Mouse (Mus musculus) heart, postnatal 0 days (tissue): Measurements from ENCODE around the gene Dnah8.

Source experiments
- CTCF ChIP-seq: IDR thresholded peaks from 2 replicates; pipeline ENCODE4 v1.5.1; 2016; ENCODE audit warnings: antibody characterized with exemption, control low read depth, low read depth
- EP300 ChIP-seq: IDR thresholded peaks from 2 replicates; pipeline ENCODE4 v1.6.1; 2016; ENCODE audit warnings: antibody characterized with exemption, low read depth

- TF ChIP-seq CTCF: no peak
- no peak for TF ChIP-seq EP300
Measured at GRCm38 (mm10) chr17:30607330-30607729, 16.8 kb upstream of the Dnah8 start.
